Mouse (Mus musculus) hindbrain, embryonic 14.5 days (tissue): ENCODE data around the gene Unkl. TPM values are rescaled to one million over a fixed set of nuclear protein-coding genes. Genes with fewer than 3 reads are reported as not detected.

ENCODE experiments used
- ATAC-seq: fragments of 200-750 bp; cut with Nextera tagmentation; 2 replicates; pipeline ENCODE4 v1.8.0; 2017; ENCODE audit warnings: moderate number of reproducible peaks, mild to moderate bottlenecking, moderate TSS enrichment, moderate library complexity; ENCODE audit not compliant: low FRiP score
- DNase-seq: peaks from one replicate; pipeline ENCODE4 v3.0.0-alpha.2; 2015; ENCODE audit warnings: low spot score
- H3K27ac ChIP-seq: fragments of 300-500 bp; sonication (generic); 2 replicates; pipeline ENCODE4 v1.5.1; 2014; ENCODE audit warnings: mild to moderate bottlenecking, moderate library complexity
- H3K27me3 ChIP-seq: fragments of 300-500 bp; sonication (generic); 2 replicates; pipeline ENCODE4 v1.6.1; 2014; ENCODE audit warnings: mild to moderate bottlenecking, low read length, mixed read lengths; ENCODE audit not compliant: control insufficient read depth, insufficient read depth
- H3K36me3 ChIP-seq: fragments of 300-500 bp; sonication (generic); replicated peaks from 2 replicates; pipeline ENCODE4 v1.6.1; 2014; ENCODE audit not compliant: control insufficient read depth, insufficient read depth
- H3K4me1 ChIP-seq: fragments of 300-500 bp; sonication (generic); replicated peaks from 2 replicates; pipeline ENCODE4 v1.6.1; 2014; ENCODE audit warnings: antibody characterized with exemption, low read length, mixed read lengths; ENCODE audit not compliant: control insufficient read depth, insufficient read depth
- H3K4me2 ChIP-seq: fragments of 300-500 bp; sonication (generic); replicated peaks from 2 replicates; pipeline ENCODE4 v1.6.1; 2014; ENCODE audit warnings: mild to moderate bottlenecking, moderate library complexity
- H3K4me3 ChIP-seq: fragments of 300-500 bp; sonication (generic); replicated peaks from 2 replicates; pipeline ENCODE4 v1.5.1; 2014; ENCODE audit warnings: mild to moderate bottlenecking, low read length
- H3K9ac ChIP-seq: fragments of 300-500 bp; sonication (generic); 2 replicates; pipeline ENCODE4 v1.6.1; 2014
- H3K9me3 ChIP-seq: fragments of 300-500 bp; sonication (generic); 2 replicates; pipeline ENCODE4 v1.6.1; 2016; ENCODE audit warnings: low read length; ENCODE audit not compliant: control insufficient read depth
- WGBS: fragments of 180-500 bp; shearing (Covaris S2); extraction: QIAGEN DNeasy Blood & Tissue Kit; methylation state at CpG from one replicate; pipeline ENCODE4 v1.1.7; 2014; 5-methylcytosine and 5-hydroxymethylcytosine counted together
- polyA plus RNA-seq: library from polyadenylated mRNA; unstranded; fragments of >200 nt; fragmentation: Nextera tagmentation; extraction: Ambion mirVana; gene quantifications from 2 replicates; pipeline ENCODE4 v1.2.1, GENCODE M21; 2014

Unkl gene
- polyA plus RNA-seq, 1 experiment from 2014 or later, result 9.9 TPM

DNA sequence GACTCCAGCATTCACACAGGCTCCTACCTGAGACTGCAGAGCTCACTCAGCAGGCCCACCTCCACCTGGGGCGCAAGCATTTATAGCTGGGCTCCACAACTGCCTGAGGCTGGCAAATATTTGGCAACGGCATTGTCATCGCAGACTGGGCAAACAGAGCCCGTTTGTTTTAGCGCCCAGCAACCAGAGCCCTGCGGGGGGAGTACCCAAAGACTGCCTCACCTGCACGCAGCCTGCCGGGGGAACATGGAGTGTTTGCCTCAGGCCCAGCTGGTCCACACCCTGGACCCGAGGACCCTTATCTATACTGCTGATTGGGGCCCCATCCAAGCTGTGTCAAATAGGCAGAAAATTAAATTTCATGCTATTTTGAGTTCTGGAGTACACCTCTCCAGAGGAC lies 12.8 kb upstream of the Unkl start, which contains the start of gene Gm38655:
Gm38655 (minus strand) TSS at position 61 of the 400 bp plus-strand sequence.
- H3K9ac ChIP-seq, result no peak within 1 kb of the TSS
- H3K36me3 ChIP-seq, result no peaks in the 10 kb centered on the region
- no peaks in the 10 kb centered on the region for H3K9me3 ChIP-seq
- DNase-seq (no peak), ATAC-seq (no peak)
- H3K27ac ChIP-seq, result no peak within 1 kb of the TSS
- no peak within 1 kb of the TSS for H3K4me3 ChIP-seq
- no peaks in the 10 kb centered on the region for H3K27me3 ChIP-seq
- no peak within 1 kb of the TSS for H3K4me2 ChIP-seq
- no peaks in the 10 kb centered on the region for H3K4me1 ChIP-seq
- 63% methylated on average over 9 of the region's 9 CpGs for WGBS

DNA sequence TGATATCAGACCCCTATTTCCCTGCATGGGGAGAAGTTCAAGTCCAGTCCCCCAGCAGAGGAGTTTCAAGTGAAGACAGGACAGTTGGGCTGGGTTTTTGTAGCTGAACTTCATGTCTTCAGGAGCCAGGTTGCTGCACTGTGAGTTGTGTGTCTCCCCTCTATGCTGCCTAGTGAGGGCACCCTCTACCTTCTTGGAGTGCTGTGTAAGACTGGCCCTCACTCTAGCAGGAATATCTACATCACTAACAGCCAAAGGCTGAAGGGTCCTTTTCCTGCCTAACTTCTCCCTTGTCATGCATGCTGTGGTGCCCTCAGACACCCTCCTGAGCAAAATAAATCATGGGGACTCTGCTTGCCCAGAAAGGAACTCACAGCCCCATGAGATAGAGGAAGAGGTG lies 5.0 kb upstream of the Unkl start:
- Histone ChIP-seq H3K27ac (no peak overlapping the region; the same call in 1 of the 2 replicates), H3K36me3 (0 out of 2 replicates have a peak, but pooled peaks cover 3% of the 10 kb centered on the region), H3K9me3 (no peaks in the 10 kb centered on the region), H3K27me3 (no peaks in the 10 kb centered on the region), H3K4me2 (peak overlapping the region; percentile 99), H3K9ac (0 out of 2 replicates have a peak overlapping the region, but pooled peaks have one; percentile 94), H3K4me3 (no peak overlapping the region), H3K4me1 (peaks cover 15% of the 10 kb centered on the region)
- ATAC-seq (no peak), DNase-seq (no peak)

DNA sequence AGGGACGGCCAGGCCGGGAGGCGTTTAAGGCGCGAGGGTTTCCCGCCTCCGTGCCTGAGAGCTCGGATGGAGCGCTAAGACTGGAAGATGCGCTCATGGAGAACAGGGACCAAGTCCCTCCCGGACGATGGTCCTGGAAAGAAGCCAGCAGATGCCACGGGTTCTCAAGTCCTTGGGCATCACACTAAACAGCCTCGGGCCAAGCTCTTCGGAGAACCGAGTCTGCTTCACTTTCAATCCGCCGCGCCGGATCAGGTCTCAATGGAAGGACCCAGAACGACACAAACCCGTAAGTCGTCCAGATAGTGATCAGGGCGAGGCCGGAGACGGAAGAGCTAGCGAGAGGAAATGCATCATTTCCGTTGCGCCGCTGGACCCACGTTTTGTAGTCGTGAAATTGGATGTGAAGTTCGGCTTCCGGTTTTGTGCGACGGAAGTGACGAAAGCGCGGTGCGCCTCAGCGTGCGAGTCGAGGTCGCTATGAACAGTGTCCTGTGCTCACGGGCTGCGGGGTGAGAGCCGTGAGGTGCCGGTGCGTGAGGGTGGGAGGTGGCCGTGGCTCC lies 4.0 kb upstream of the Unkl start, which contains the start of gene BC003965:
BC003965 (plus strand) TSS at position 426 of the 563 bp plus-strand sequence.
- peak within 1 kb of the TSS; percentile 86 for H3K4me3 ChIP-seq
- DNase-seq (peak; percentile 100), ATAC-seq (peak; percentile 86)
- peaks cover 18% of the 10 kb centered on the region for H3K4me1 ChIP-seq
- under 1% methylated on average over 49 of the region's 50 CpGs for WGBS
- peak within 1 kb of the TSS; percentile 99 for H3K4me2 ChIP-seq
- no peaks in the 10 kb centered on the region for H3K27me3 ChIP-seq
- H3K9me3 ChIP-seq, result no peaks in the 10 kb centered on the region
- peak within 1 kb of the TSS; percentile 95 for H3K27ac ChIP-seq
- H3K9ac ChIP-seq, result peak within 1 kb of the TSS; percentile 94
- H3K36me3 ChIP-seq, result 0 out of 2 replicates have a peak, but pooled peaks cover 3% of the 10 kb centered on the region

DNA sequence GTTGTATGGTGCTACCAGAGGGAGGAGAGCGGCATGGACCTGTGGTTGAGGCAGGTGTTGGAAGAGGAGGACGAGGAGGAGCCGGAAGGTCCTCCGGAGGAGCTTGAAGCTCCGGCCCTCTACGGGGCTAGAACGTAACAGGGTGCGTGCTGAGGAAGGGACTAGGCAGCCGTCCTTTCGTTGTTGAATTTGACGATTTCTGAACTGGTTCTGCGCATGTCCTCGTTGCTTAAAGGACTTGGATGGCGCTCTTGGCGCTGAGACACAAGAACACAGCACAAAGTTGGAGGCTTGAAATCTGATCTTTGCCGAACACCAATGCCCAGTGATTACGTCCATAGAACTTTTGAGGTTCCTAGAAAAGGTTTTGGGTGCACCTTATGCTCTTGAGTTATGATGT lies 3.2 kb upstream of the Unkl start:
- Histone ChIP-seq H3K36me3 (0 out of 2 replicates have a peak, but pooled peaks cover 3% of the 10 kb centered on the region), H3K9ac (peak overlapping the region; percentile 94), H3K4me3 (peak overlapping the region; percentile 86), H3K27me3 (no peaks in the 10 kb centered on the region), H3K4me1 (peaks cover 26% of the 10 kb centered on the region), H3K9me3 (no peaks in the 10 kb centered on the region), H3K4me2 (peak overlapping the region; percentile 99), H3K27ac (peak overlapping the region; percentile 36; the same call in 1 of the 2 replicates)
- no peak for DNase-seq
- 10% methylated on average over 17 of the region's 17 CpGs for WGBS
- no peak; the same call in 1 of the 2 replicates for ATAC-seq

DNA sequence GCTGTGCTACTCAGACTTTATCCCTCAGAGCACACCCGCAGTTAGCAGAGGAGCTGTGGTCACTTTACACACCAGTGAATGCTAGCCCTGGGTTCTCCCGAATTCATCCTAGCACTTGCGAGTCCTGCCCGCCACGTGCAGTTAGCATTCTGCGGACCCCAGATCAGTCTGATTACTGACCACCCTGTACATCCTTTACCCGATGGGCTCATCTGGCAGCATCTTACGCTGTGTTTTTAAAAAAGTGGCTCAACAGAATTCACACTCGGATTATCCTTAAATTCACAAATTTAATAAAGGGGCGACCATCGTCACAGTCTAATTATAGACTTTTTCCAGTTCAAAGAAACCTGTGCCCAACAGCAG lies 430 bp upstream of the Unkl start:
- no peak for ATAC-seq
- Histone ChIP-seq H3K4me1 (peaks cover 27% of the 10 kb centered on the region), H3K9me3 (no peaks in the 10 kb centered on the region), H3K36me3 (peaks cover 15% of the 10 kb centered on the region), H3K27ac (peak overlapping the region; percentile 75; the same call in 1 of the 2 replicates), H3K4me3 (peak overlapping the region; percentile 82), H3K9ac (peak overlapping the region; percentile 69), H3K27me3 (no peaks in the 10 kb centered on the region), H3K4me2 (peak overlapping the region; percentile 80)
- 6% methylated on average over 11 of the region's 11 CpGs for whole genome bisulfite sequencing
- DNase-seq, result no peak

DNA sequence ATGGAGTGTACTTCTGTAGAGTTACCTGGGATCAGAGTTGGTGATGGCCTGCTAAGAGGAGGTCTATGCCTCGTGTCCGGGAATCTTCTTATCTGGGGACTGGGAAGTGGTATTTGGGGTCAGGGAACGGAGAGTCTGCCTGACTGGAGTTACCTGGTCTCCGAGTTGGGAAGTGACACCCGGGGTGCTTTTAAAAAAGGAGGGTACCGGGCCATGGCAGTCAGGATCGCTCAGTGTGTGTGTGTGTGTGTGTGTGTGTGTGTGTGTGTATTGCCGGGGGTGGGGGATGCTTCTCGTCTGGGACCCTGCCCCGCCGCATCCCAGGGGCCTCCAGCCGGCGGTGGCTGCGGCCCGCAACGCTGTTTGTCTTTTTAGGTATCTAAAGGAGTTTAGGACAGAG lies 894 bp downstream of the Unkl start:
- WGBS, result 6% methylated on average over 16 of the region's 16 CpGs
- Histone ChIP-seq H3K4me3 (peak overlapping the region; percentile 82), H3K9ac (peak overlapping the region; percentile 69), H3K9me3 (no peaks in the 10 kb centered on the region), H3K4me2 (peak overlapping the region; percentile 80), H3K27ac (no peak overlapping the region), H3K4me1 (peaks cover 21% of the 10 kb centered on the region), H3K27me3 (no peaks in the 10 kb centered on the region), H3K36me3 (peaks cover 16% of the 10 kb centered on the region)
- no peak for DNase-seq
- no peak for ATAC-seq

DNA sequence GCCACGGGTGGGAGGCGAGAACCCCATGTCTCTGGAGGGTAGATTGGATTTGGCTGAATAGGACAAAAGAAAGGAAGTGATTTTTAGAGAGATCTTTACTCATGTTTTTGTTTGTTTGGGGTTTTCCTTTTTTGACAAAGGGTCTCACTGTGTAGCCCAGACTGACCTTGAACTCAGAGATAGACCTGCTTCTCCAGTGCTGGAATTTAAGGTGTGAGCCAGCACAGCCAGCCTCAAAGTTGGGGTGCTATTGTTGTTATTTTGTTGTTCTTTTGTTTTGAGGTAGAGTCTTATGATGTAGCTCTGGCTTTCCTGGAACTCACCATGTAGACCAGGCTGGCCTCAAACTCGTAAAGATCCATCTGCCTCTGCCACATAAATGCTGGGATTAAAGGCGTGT lies 14.2 kb downstream of the Unkl start:
- WGBS, result 96% methylated on average over 4 of the region's 4 CpGs
- H3K4me3 ChIP-seq, result no peak overlapping the region
- H3K9me3 ChIP-seq, result no peaks in the 10 kb centered on the region
- H3K27ac ChIP-seq, result no peak overlapping the region
- no peak overlapping the region for H3K4me2 ChIP-seq
- ATAC-seq (no peak), DNase-seq (no peak)
- no peaks in the 10 kb centered on the region for H3K27me3 ChIP-seq
- H3K36me3 ChIP-seq, result peaks cover 76% of the 10 kb centered on the region
- no peak overlapping the region for H3K9ac ChIP-seq
- no peaks in the 10 kb centered on the region for H3K4me1 ChIP-seq

DNA sequence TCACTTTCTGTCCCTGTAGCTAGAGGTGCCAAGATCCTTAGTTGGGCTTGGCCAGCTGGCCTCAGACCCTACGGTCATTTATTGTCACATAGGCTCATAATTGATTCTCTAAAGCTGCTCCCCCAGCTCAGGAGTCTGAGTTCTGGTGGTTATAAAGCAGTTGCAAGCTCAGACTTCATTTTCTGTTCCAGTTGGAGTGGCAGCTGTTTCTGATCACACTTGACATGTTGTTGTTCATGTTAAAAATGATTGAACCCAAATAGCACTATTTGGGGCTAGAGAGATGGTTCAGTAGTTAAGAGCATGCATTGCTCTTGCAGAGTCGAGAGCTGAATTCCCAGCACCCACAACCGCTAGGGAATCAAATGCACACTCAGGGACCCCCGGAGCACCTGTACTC lies 21.8 kb downstream of the Unkl start:
- no peaks in the 10 kb centered on the region for H3K9me3 ChIP-seq
- no peak overlapping the region for H3K9ac ChIP-seq
- WGBS, result 91% methylated on average over 4 of the region's 4 CpGs
- DNase-seq (no peak), ATAC-seq (no peak)
- no peaks in the 10 kb centered on the region for H3K27me3 ChIP-seq
- no peak overlapping the region for H3K4me2 ChIP-seq
- no peaks in the 10 kb centered on the region for H3K4me1 ChIP-seq
- H3K27ac ChIP-seq, result no peak overlapping the region
- no peak overlapping the region for H3K4me3 ChIP-seq
- peaks cover 99% of the 10 kb centered on the region for H3K36me3 ChIP-seq

DNA sequence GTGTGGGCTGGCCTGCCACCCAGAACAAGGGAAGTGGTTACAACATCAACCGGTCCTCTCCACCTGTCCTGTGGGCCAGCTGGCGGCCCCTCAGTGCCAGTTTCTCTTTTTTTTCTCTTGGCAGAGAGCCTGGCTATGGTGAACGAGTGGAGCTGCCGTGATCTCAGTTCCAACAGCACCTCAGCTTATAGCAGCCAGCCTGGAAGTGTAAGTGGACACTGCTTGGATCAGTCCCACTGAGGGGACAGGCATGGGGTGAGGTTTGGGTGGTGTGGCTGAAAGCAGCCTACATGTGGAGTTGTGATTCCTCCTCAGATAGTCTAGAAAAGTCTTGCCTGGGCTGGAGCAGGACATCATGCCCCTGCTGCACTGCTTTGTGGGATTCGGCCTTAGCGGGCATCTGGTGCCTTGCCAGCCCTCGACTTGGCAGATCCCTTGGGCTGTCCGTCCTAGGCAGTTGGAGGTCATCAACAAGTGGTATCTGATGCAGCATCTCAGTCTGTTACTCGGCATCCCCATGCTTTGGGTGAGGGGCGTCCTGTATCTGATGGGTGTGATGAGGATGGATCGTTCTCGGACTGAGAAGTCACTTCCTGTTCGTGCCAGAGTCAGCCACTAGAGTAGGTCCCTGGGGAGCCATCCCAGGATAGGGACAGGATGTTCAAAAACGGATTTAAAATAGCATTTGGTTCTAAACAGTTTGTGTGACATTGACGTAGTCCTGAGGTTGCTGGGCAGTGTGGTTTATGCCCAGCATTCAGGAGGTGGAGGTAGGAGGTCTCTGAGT lies 22.7 kb downstream of the Unkl start:
- H3K4me2 ChIP-seq, result no peak overlapping the region
- H3K4me1 ChIP-seq, result no peaks in the 10 kb centered on the region
- no peak for DNase-seq
- WGBS, result 87% methylated on average over 15 of the region's 15 CpGs
- no peaks in the 10 kb centered on the region for H3K27me3 ChIP-seq
- H3K27ac ChIP-seq, result no peak overlapping the region
- peaks cover 98% of the 10 kb centered on the region for H3K36me3 ChIP-seq
- H3K4me3 ChIP-seq, result no peak overlapping the region
- H3K9me3 ChIP-seq, result no peaks in the 10 kb centered on the region
- ATAC-seq, result no peak
- H3K9ac ChIP-seq, result no peak overlapping the region
